Mouse (Mus musculus): ENCODE data around the gene Lyg1.

DNA sequence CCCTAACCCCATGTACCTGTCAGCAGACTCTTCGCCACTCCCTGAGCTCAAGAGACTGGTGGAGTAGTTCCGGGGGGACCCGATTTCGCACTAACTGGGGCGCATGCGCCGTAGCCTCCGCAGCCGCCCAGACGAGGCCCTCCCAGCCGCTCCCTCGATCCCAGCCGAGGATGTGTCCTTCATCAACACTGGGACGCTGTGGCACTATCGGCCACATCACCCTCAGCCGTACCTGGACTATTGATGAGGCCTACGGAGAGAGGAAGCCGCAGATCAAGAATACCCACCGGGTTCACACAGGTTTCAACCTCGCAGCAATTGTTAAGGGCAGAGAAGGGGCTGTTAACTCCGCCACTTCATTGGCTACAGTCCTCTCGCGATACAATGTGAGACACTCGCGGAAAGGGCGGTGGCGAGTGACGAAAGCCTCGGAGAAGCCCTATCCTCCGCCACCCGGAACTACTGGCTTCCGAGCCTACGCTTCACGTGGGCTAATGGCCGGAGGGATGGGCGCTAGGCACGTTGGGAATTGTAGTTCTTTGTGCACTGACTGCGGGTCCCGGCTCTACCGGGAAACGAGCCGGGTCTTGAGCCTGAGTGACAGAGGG, 39.4 kb upstream of the Lyg1 start:
- TF ChIP-seq NANOG (IDR thresholded peaks at IDR 0.05; ENCODE audit: borderline replicate concordance, low read length) (no peak), CTCF (conservative IDR thresholded peaks at IDR 0.05; ENCODE audit: low read length) (no peak), POU5F1 (IDR thresholded peaks at IDR 0.05; ENCODE audit: borderline replicate concordance, low read length) (no peak)

All from E14TG2a.4 (cell line).